Mouse (Mus musculus) mouse trophoblast stem cell (cell line): ENCODE results near the gene Tomm20.

Experiments
- in situ Hi-C, 2 experiments: fragments of 300-500 bp; cut with MseI, MboI; formaldehyde crosslinking; loops; 2 replicates in 1 of 2; 3 replicates in 1 of 2; pipeline ENCODE4 v1.15.1; 2025

The Tomm20 gene

GRCm38 (mm10) chr8:126962871-126963270 is 17.2 kb upstream of the Tomm20 start:
- in situ Hi-C loops, result no loop called here

GRCm38 (mm10) chr8:126961516-126961915 is 15.9 kb upstream of the Tomm20 start:
- in situ Hi-C loops, result no loop called here

- in situ Hi-C loops, result no loop called here
Observed at GRCm38 (mm10) chr8:126951900-126952636, 6.4 kb upstream of the Tomm20 start.

GRCm38 (mm10) chr8:126949527-126949926 is 3.9 kb upstream of the Tomm20 start:
- in situ Hi-C loops, result no loop called here

GRCm38 (mm10) chr8:126946444-126946843 is 800 bp upstream of the Tomm20 start:
- in situ Hi-C loops, result no loop called here

GRCm38 (mm10) chr8:126944781-126945691 is 608 bp downstream of the Tomm20 start:
- in situ Hi-C loops, result no loop called here

- in situ Hi-C loops, result no loop called here
Observed at GRCm38 (mm10) chr8:126943565-126943964, 2.1 kb downstream of the Tomm20 start.

GRCm38 (mm10) chr8:126937337-126937736 is 8.3 kb downstream of the Tomm20 start:
- in situ Hi-C loops, result no loop called here

GRCm38 (mm10) chr8:126935932-126936331 is 9.7 kb downstream of the Tomm20 start:
- in situ Hi-C loops, result no loop called here

GRCm38 (mm10) chr8:126935387-126935786 is 10.3 kb downstream of the Tomm20 start:
- in situ Hi-C loops, result no loop called here

- in situ Hi-C loops, result no loop called here
Observed at GRCm38 (mm10) chr8:126932656-126933055, 13.0 kb downstream of the Tomm20 start.

GRCm38 (mm10) chr8:126932249-126932648 is 13.4 kb downstream of the Tomm20 start:
- in situ Hi-C loops, result no loop called here

GRCm38 (mm10) chr8:126931720-126932119 is 13.9 kb downstream of the Tomm20 start:
- in situ Hi-C loops, result no loop called here

GRCm38 (mm10) chr8:126929607-126930161 is 16.0 kb downstream of the Tomm20 start:
- in situ Hi-C loops, result loop anchor here (10.0 kb wide), 2 partner anchors 345 to 435 kb away; no protein-coding TSS in a partner anchor

- in situ Hi-C loops, result loop anchor here (10.0 kb wide), 2 partner anchors 344 to 434 kb away; no protein-coding TSS in a partner anchor
Observed at GRCm38 (mm10) chr8:126928755-126929505, 16.7 kb downstream of the Tomm20 start.

GRCm38 (mm10) chr8:126928028-126928427 is 17.6 kb downstream of the Tomm20 start:
- in situ Hi-C loops, result loop anchor here (10.0 kb wide), 2 partner anchors 343 to 433 kb away; no protein-coding TSS in a partner anchor

- in situ Hi-C loops, result loop anchor here (10.0 kb wide), 2 partner anchors 342 to 432 kb away; no protein-coding TSS in a partner anchor
Observed at GRCm38 (mm10) chr8:126927058-126927457, 18.6 kb downstream of the Tomm20 start.

- in situ Hi-C loops, result loop anchor here (10.0 to 25.0 kb wide), 4 partner anchors 336 to 661 kb away; partner anchors contain the start of gene Irf2bp2 (in 1 of the 2)
Observed at GRCm38 (mm10) chr8:126922981-126923380, 22.7 kb downstream of the Tomm20 start.

- in situ Hi-C loops, result loop anchor here (10.0 to 25.0 kb wide), 4 partner anchors 334 to 659 kb away; partner anchors contain the start of gene Irf2bp2 (in 1 of the 2)
Observed at GRCm38 (mm10) chr8:126921432-126921831, 24.2 kb downstream of the Tomm20 start.

- in situ Hi-C loops, result loop anchor here (10.0 to 25.0 kb wide), 4 partner anchors 334 to 659 kb away; partner anchors contain the start of gene Irf2bp2 (in 1 of the 2)
Observed at GRCm38 (mm10) chr8:126920845-126921244, 24.8 kb downstream of the Tomm20 start.

- in situ Hi-C loops, result loop anchor here (10.0 to 25.0 kb wide), 4 partner anchors 333 to 658 kb away; partner anchors contain the start of gene Irf2bp2 (in 1 of the 2)
Observed at GRCm38 (mm10) chr8:126920386-126920785, 25.3 kb downstream of the Tomm20 start.
